Mouse (Mus musculus) CH12.LX (cell line): ENCODE data around the gene Rerg.

Source experiments
- BHLHE40 ChIP-seq: IDR thresholded peaks from 2 replicates; pipeline ENCODE4 v1.6.1; 2011; ENCODE audit warnings: mild to moderate bottlenecking, low read depth, low read length, improper control_type of control experiment
- CTCF ChIP-seq, 2 experiments: IDR thresholded peaks in 1 of 2; conservative IDR thresholded peaks in 1 of 2; 2 replicates each; pipeline ENCODE4 v1.5.1; 2011 to 2012; ENCODE audit warnings: low read depth in 2 of 2, low read length in 2 of 2, improper control_type of control experiment in 1 of 2, inconsistent platforms in 1 of 2, mild to moderate bottlenecking in 1 of 2, moderate library complexity in 1 of 2
- EP300 ChIP-seq: IDR thresholded peaks from 2 replicates; pipeline ENCODE4 v1.6.1; 2011; ENCODE audit warnings: low read length, improper control_type of control experiment
- ETS1 ChIP-seq: conservative IDR thresholded peaks from 2 replicates; pipeline ENCODE4 v1.6.1; 2012; ENCODE audit warnings: low read depth, mild to moderate bottlenecking, inconsistent platforms, low read length, improper control_type of control experiment, moderate library complexity
- HCFC1 ChIP-seq: IDR thresholded peaks from 2 replicates; pipeline ENCODE4 v1.6.1; 2012; ENCODE audit warnings: low read depth, mild to moderate bottlenecking, inconsistent platforms, low read length, improper control_type of control experiment
- POLR2A ChIP-seq: IDR thresholded peaks from 2 replicates; pipeline ENCODE4 v1.6.1; 2011; ENCODE audit warnings: low read depth, mild to moderate bottlenecking, improper control_type of control experiment, low read length
- SIN3A ChIP-seq: IDR thresholded peaks from 2 replicates; pipeline ENCODE4 v1.6.1; 2012; ENCODE audit warnings: low read length, improper control_type of control experiment, inconsistent platforms
- SMC3 ChIP-seq: IDR thresholded peaks from 2 replicates; pipeline ENCODE4 v1.6.1; 2011; ENCODE audit warnings: low read depth, low read length, improper control_type of control experiment
- UBTF ChIP-seq: IDR thresholded peaks from 2 replicates; pipeline ENCODE4 v1.6.1; 2012; ENCODE audit warnings: low read depth, mild to moderate bottlenecking, inconsistent platforms, low read length, improper control_type of control experiment, moderate library complexity
- ZNF384 ChIP-seq: IDR thresholded peaks from 2 replicates; pipeline ENCODE4 v1.6.1; 2012; ENCODE audit warnings: low read depth, low read length, improper control_type of control experiment, inconsistent platforms

DNA sequence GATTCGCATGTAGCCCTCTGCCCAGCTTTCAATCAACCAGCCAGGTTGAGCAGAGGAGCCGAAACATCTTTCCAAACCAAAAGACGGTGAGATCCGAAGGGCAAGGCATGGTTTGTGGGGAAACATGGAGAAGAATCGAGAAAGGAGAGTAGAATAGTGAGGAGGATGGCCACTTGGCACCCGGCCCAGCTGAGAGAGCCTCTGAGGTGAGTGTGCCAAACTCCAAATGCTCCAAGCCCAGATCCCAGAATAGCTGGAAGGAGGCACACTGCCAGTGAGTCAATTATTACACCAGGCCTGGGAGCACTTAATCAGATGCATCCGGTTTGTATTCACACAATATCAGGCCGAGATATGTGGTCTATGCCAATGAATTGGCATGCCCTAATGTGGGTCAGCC, 39.7 kb upstream of the Rerg start:
- no peak for TF ChIP-seq CTCF (conservative IDR thresholded peaks at IDR 0.05 in 1 of 2, IDR thresholded peaks at IDR 0.05 in 1 of 2; ENCODE audit: low read depth in 2 of 2, low read length in 2 of 2)
- TF ChIP-seq SMC3: no peak
- TF ChIP-seq POLR2A: no peak
- no peak for TF ChIP-seq SIN3A
- TF ChIP-seq BHLHE40: no peak
- TF ChIP-seq HCFC1: no peak
- TF ChIP-seq ZNF384: no peak
- no peak for TF ChIP-seq EP300
- no peak for TF ChIP-seq UBTF
- no peak for TF ChIP-seq ETS1
